Mouse (Mus musculus) neural tube, embryonic 12.5 days (tissue): ENCODE results near the gene Mfsd1. TPM values are rescaled to one million over a fixed set of nuclear protein-coding genes. Genes with fewer than 3 reads are reported as not detected.

Experiments used
- ATAC-seq: fragments of 200-750 bp; cut with Nextera tagmentation; 2 replicates; pipeline ENCODE4 v1.8.0; 2017; ENCODE audit warnings: low read depth, mild to moderate bottlenecking, moderate TSS enrichment, moderate library complexity; ENCODE audit not compliant: low FRiP score
- H3K27ac ChIP-seq: fragments of 300-500 bp; sonication (generic); 2 replicates; pipeline ENCODE4 v1.5.1; 2016
- H3K27me3 ChIP-seq: fragments of 300-500 bp; sonication (generic); replicated peaks from 2 replicates; pipeline ENCODE4 v1.6.1; 2016; ENCODE audit warnings: mild to moderate bottlenecking
- H3K36me3 ChIP-seq: fragments of 300-500 bp; sonication (generic); 2 replicates; pipeline ENCODE4 v1.6.1; 2016; ENCODE audit warnings: mild to moderate bottlenecking
- H3K4me1 ChIP-seq: fragments of 300-500 bp; sonication (generic); 2 replicates; pipeline ENCODE4 v1.6.1; 2016
- H3K4me2 ChIP-seq: fragments of 300-500 bp; sonication (generic); replicated peaks from 2 replicates; pipeline ENCODE4 v1.6.1; 2016; ENCODE audit warnings: mild to moderate bottlenecking
- H3K4me3 ChIP-seq: fragments of 300-500 bp; sonication (generic); 2 replicates; pipeline ENCODE4 v1.5.1; 2016
- H3K9ac ChIP-seq: fragments of 300-500 bp; sonication (generic); 2 replicates; pipeline ENCODE4 v1.6.1; 2016; ENCODE audit warnings: mild to moderate bottlenecking
- H3K9me3 ChIP-seq: fragments of 300-500 bp; sonication (generic); 2 replicates; pipeline ENCODE4 v1.6.1; 2016; ENCODE audit warnings: mild to moderate bottlenecking
- WGBS: fragments of 180-500 bp; shearing (Covaris S2); methylation state at CpG from one replicate; pipeline ENCODE4 v1.1.7; 2016; 5-methylcytosine and 5-hydroxymethylcytosine counted together
- polyA plus RNA-seq: library from polyadenylated mRNA; unstranded; fragments of >200 nt; fragmentation: Nextera tagmentation; extraction: Ambion mirVana; gene quantifications from 2 replicates; pipeline ENCODE4 v1.2.1, GENCODE M21; 2016

The Mfsd1 gene
- polyA plus RNA-seq, 1 experiment from 2014 or later: 53.9 TPM

DNA sequence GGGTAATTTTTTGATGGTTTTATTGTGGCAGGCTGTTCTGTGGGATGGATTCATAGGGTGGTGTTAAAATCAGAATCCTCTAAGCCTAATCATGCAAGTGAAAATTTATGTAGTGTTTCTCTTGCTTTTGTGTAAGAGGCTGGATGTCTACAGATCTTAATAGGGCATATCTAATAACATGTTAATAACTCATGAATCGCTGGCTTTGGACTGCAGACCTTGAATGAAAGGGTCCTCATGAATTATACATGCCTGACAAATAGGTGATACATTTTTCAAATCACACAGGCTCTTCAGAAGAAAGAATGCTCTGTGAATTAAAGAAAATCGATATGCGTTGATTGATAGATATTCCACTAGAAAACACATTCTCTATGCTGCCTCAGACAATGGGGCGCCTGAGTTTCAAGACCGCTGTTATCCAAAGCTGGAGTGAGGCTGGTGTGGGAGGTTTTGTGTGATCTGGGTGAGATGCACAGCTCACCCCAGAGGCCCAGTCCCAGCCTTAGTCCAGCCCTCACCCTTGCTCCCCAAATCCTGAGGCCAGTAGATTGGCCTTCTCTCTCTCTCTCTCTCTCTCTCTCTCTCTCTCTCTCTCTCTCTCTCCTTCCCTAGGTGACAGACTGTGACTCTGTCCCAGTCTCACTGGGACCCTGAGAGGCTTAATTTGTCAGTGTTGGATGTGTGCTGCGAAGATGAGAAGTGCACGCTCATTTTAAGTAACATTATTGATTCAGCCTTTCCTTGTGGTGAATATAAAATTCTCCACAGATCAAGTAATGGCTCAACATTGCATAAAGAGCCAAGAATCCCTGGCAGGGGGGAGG, 63.3 kb downstream of the Mfsd1 start:
- H3K9me3 ChIP-seq: no peaks in the 10 kb centered on the region
- H3K4me2 ChIP-seq: peak overlapping the region; percentile 24; the same call in 1 of the 2 replicates
- H3K36me3 ChIP-seq: no peaks in the 10 kb centered on the region
- WGBS: 39% methylated on average over 7 of the region's 7 CpGs
- no peaks in the 10 kb centered on the region for H3K27me3 ChIP-seq
- H3K4me1 ChIP-seq: peaks cover 4% of the 10 kb centered on the region; the same call in 1 of the 2 replicates
- H3K9ac ChIP-seq: no peak overlapping the region
- peak; percentile 66; the same call in 1 of the 2 replicates for ATAC-seq
- no peak overlapping the region for H3K4me3 ChIP-seq
- no peak overlapping the region for H3K27ac ChIP-seq

Other genes with a start within 250 kb of the Mfsd1 start
- 17.6 and 19.5 TPM in 2 replicates for gene Mlf1, start 208.6 kb upstream of the Mfsd1 start, polyA plus RNA-seq
- not detected in 2 replicates for gene Gm17402, start 207.6 kb upstream of the Mfsd1 start, polyA plus RNA-seq
- 37.3 and 40.1 TPM in 2 replicates for gene Gfm1, start 152.6 kb upstream of the Mfsd1 start, polyA plus RNA-seq
- 202 and 218 TPM in 2 replicates for gene Lxn, start 118.8 kb upstream of the Mfsd1 start, polyA plus RNA-seq
- gene Rarres1, start 67.2 kb upstream of the Mfsd1 start, polyA plus RNA-seq: 1.4 and 1.8 TPM in 2 replicates